Mouse (Mus musculus) limb, embryonic 14.5 days (tissue): ENCODE results near the gene Mier1. TPM values are rescaled to one million over a fixed set of nuclear protein-coding genes. Genes with fewer than 3 reads are reported as not detected.
A peak's percentile ranks its signal among the peaks of the same experiment; 100 is the strongest.
"Not testable (repeated sequence)": the region's sequence is repeated elsewhere in the genome, so short reads cannot be mapped to it uniquely, and the experiment has no call there.

Experiments
- ATAC-seq: fragments of 200-750 bp; cut with Nextera tagmentation; 2 replicates; pipeline ENCODE4 v1.8.0; 2017; ENCODE audit warnings: low read depth, moderate number of reproducible peaks, moderate TSS enrichment; ENCODE audit not compliant: low FRiP score
- DNase-seq: peaks from one replicate; pipeline ENCODE4 v3.0.0-alpha.2; 2015; ENCODE audit warnings: low spot score
- H3K27ac ChIP-seq: fragments of 300-500 bp; sonication (generic); replicated peaks from 2 replicates; pipeline ENCODE4 v1.5.1; 2014; ENCODE audit warnings: low read depth, mild to moderate bottlenecking, low read length, moderate library complexity, mixed read lengths
- H3K27me3 ChIP-seq: fragments of 300-500 bp; sonication (generic); 2 replicates; pipeline ENCODE4 v1.6.1; 2014; ENCODE audit warnings: low read length, mixed read lengths; ENCODE audit not compliant: control insufficient read depth, insufficient read depth
- H3K36me3 ChIP-seq: fragments of 300-500 bp; sonication (generic); 2 replicates; pipeline ENCODE4 v1.6.1; 2014; ENCODE audit warnings: mild to moderate bottlenecking, low read length, moderate library complexity, mixed read lengths; ENCODE audit not compliant: control insufficient read depth, insufficient read depth
- H3K4me1 ChIP-seq: fragments of 300-500 bp; sonication (generic); 2 replicates; pipeline ENCODE4 v1.6.1; 2014; ENCODE audit warnings: antibody characterized with exemption, low read length, mixed read lengths; ENCODE audit not compliant: control insufficient read depth, insufficient read depth
- H3K4me2 ChIP-seq: fragments of 300-500 bp; sonication (generic); replicated peaks from 2 replicates; pipeline ENCODE4 v1.6.1; 2014; ENCODE audit warnings: low read depth, mild to moderate bottlenecking, low read length, moderate library complexity; ENCODE audit not compliant: severe bottlenecking
- H3K4me3 ChIP-seq: fragments of 300-500 bp; sonication (generic); replicated peaks from 2 replicates; pipeline ENCODE4 v1.5.1; 2014; ENCODE audit warnings: low read length
- H3K9ac ChIP-seq: fragments of 300-500 bp; sonication (generic); 2 replicates; pipeline ENCODE4 v1.6.1; 2014; ENCODE audit warnings: mild to moderate bottlenecking, low read depth, low read length, moderate library complexity; ENCODE audit not compliant: severe bottlenecking
- H3K9me3 ChIP-seq: fragments of 300-500 bp; sonication (generic); 2 replicates; pipeline ENCODE4 v1.6.1; 2016; ENCODE audit warnings: low read length; ENCODE audit not compliant: control insufficient read depth
- POLR2A ChIP-seq: fragments of 200-500 bp; IDR thresholded peaks from 2 replicates; pipeline ENCODE4 v1.8.0; 2012; ENCODE audit warnings: inconsistent platforms, mild to moderate bottlenecking, moderate library complexity, borderline replicate concordance; ENCODE audit not compliant: insufficient read depth, insufficient read length; ENCODE audit errors: extremely low read depth
- WGBS: fragments of 180-500 bp; shearing (Covaris S2); extraction: QIAGEN DNeasy Blood & Tissue Kit; methylation state at CpG from one replicate; pipeline ENCODE4 v1.1.7; 2014; 5-methylcytosine and 5-hydroxymethylcytosine counted together
- polyA plus RNA-seq, 2 experiments: library from polyadenylated mRNA; depleted of rRNA in 1 of 2; stranded (reverse) in 1 of 2; unstranded in 1 of 2; fragments of >200 nt; fragmentation: Nextera tagmentation in 1 of 2; extraction: Ambion mirVana in 1 of 2; gene quantifications; 2 replicates each; pipeline versions ENCODE4 v1.2.1 to v1.2.3; 2012 to 2014

Gene Mier1
- polyA plus RNA-seq, 2 experiments, result 32.9 to 41.2 TPM

DNA sequence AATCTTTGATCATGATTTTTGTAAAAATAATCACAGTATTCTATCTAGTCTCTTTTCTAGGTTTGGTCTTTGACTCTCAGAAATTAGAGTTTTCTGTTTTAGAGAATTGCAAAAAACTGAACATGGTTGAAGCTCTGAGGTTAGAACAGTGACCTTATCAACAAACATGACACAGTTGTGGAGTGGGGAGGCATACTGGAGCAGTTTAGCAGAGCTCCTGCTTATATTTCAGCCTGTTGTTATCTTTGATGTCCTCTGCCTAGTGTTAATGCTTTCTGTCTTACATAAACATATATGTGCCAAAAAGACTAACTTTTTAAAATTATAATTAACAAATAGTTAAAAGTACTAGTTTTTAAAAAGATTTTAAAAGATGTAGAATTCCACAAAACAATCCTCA, 9.4 kb downstream of the Mier1 start:
- Histone ChIP-seq H3K4me3 (no peak overlapping the region), H3K9ac (no peak overlapping the region), H3K36me3 (no peaks in the 10 kb centered on the region), H3K27ac (no peak overlapping the region), H3K4me1 (peaks cover 16% of the 10 kb centered on the region), H3K9me3 (no peaks in the 10 kb centered on the region), H3K27me3 (no peaks in the 10 kb centered on the region), H3K4me2 (no peak overlapping the region)
- no peak for TF ChIP-seq POLR2A
- DNase-seq (no peak), ATAC-seq (no peak)

DNA sequence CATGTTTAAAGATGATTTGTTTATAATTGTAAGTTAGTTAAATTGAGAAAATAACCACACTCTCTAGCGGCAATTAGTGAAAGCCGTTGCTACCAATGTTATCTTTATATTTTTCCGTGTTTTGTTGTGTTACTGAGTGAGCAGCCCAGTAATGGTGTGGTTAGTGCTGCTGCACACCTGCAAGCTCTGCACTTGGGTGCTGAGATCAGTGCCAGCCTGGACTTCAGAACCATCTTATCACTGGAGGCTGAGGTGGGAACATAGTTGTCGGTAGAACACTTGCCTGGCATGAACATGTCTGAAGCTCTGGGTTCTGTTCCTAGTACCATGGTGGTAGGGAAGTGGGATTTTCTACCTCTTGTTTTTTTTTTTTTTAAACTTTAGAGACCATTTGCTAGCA, 12.3 kb downstream of the Mier1 start:
- DNase-seq (no peak), ATAC-seq (no peak)
- 81% methylated on average over 4 of the region's 4 CpGs for WGBS
- Histone ChIP-seq H3K4me1 (peaks cover 2% of the 10 kb centered on the region), H3K9ac (no peak overlapping the region), H3K9me3 (no peaks in the 10 kb centered on the region), H3K36me3 (peaks cover 14% of the 10 kb centered on the region), H3K27ac (no peak overlapping the region), H3K27me3 (no peaks in the 10 kb centered on the region), H3K4me3 (no peak overlapping the region), H3K4me2 (no peak overlapping the region)
- no peak for TF ChIP-seq POLR2A

DNA sequence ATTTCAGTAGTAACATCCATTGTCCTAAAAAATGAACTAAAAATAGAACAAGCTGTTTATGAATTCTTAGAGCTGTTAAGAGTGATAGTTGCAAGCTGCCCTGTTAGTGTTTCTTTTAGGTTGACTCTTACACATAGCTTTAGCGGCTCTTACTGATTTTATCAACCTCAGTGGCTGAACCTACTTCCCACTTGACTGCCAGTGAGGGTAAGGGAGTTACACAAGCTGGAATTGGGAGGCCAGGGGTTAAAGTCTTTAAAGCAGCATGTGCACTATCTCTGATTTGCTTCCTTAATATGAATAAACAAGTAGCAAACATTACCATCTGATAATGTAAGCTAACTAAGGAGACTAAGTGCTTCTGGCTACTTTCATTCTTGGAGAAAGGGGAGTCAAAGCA, 22.8 kb downstream of the Mier1 start:
- no peaks in the 10 kb centered on the region for H3K4me1 ChIP-seq
- H3K4me3 ChIP-seq, result no peak overlapping the region
- WGBS, result 81% methylated on average over 1 of the region's 1 CpGs
- no peaks in the 10 kb centered on the region for H3K27me3 ChIP-seq
- no peak for TF ChIP-seq POLR2A
- H3K9me3 ChIP-seq, result no peaks in the 10 kb centered on the region
- no peak overlapping the region for H3K4me2 ChIP-seq
- ATAC-seq (no peak), DNase-seq (no peak)
- peaks cover 50% of the 10 kb centered on the region for H3K36me3 ChIP-seq
- H3K9ac ChIP-seq, result no peak overlapping the region
- no peak overlapping the region for H3K27ac ChIP-seq

DNA sequence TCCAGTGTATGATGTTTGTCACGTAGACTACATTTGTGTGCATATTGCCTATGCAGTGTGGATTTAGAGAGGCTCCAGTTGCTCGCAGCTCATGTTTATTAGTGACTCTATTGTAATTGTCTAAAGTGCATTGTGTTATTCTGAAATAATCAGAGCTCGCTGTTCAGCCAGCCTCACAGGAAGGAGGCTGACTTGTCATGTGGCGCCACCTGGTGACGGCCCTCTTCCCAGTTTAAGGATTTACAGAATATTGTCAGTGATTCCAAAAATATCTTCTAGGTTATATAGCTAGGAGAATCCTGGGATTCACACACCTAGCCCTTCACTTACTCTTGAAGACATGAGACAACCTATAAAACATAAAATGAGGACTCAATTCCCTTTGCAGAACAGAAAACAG, 32.1 kb downstream of the Mier1 start:
- ATAC-seq (peak; percentile 41; the same call in 1 of the 2 replicates), DNase-seq (peak; percentile 82)
- WGBS, result 45% methylated on average over 5 of the region's 5 CpGs
- no peaks in the 10 kb centered on the region for H3K4me1 ChIP-seq
- peaks cover 74% of the 10 kb centered on the region for H3K36me3 ChIP-seq
- no peak overlapping the region for H3K9ac ChIP-seq
- no peaks in the 10 kb centered on the region for H3K9me3 ChIP-seq
- no peak overlapping the region for H3K4me3 ChIP-seq
- no peak for TF ChIP-seq POLR2A
- no peak overlapping the region for H3K4me2 ChIP-seq
- H3K27me3 ChIP-seq, result no peaks in the 10 kb centered on the region
- no peak overlapping the region for H3K27ac ChIP-seq

DNA sequence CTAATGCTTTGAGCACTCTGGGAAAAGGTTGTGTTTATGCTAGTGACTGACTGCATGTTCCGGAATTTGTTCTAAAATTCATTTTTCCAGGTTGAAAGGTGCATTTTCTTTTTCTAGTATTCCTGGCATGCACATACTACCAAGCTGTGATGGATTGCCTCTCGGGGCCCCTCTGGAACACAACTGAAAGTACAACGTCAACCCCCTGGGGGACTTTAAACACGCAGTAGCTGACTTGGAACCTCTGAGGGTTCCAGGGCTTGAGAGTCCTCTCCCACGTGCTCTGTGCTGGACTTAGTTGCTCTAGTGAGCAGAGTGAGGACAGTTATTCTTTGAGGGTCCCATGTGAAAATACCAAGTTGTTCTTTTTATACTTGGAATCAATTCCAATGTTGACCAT, 37.8 kb downstream of the Mier1 start:
- H3K9ac ChIP-seq, result no peak overlapping the region
- TF ChIP-seq POLR2A, result no peak
- no peak overlapping the region for H3K4me3 ChIP-seq
- 81% methylated on average over 5 of the region's 5 CpGs for WGBS
- H3K9me3 ChIP-seq, result no peaks in the 10 kb centered on the region
- H3K4me1 ChIP-seq, result no peaks in the 10 kb centered on the region
- H3K27me3 ChIP-seq, result no peaks in the 10 kb centered on the region
- no peak overlapping the region for H3K27ac ChIP-seq
- no peak overlapping the region for H3K4me2 ChIP-seq
- ATAC-seq (no peak), DNase-seq (no peak)
- H3K36me3 ChIP-seq, result peaks cover 79% of the 10 kb centered on the region

DNA sequence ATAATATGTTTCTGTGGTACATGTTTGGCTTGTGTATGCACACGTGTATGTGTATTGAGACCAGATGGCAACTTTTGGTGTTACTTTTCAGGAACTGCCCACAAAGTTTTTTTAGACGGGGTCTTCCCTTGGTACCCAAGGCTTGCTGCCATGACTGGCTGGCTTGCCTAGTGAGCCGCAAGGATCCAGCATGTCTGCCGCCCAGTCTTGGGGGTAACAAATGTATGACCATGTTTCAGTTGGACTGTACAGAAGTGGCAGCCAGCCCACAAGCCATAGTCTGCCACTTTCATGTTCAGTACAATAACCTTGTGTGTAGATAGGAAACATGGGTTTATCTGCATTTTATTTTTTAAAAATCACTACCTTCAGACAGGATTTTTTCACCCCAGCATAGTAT, 44.6 kb downstream of the Mier1 start:
- WGBS, result 87% methylated on average over 4 of the region's 4 CpGs
- peaks cover 73% of the 10 kb centered on the region for H3K36me3 ChIP-seq
- no peak for ATAC-seq

DNA sequence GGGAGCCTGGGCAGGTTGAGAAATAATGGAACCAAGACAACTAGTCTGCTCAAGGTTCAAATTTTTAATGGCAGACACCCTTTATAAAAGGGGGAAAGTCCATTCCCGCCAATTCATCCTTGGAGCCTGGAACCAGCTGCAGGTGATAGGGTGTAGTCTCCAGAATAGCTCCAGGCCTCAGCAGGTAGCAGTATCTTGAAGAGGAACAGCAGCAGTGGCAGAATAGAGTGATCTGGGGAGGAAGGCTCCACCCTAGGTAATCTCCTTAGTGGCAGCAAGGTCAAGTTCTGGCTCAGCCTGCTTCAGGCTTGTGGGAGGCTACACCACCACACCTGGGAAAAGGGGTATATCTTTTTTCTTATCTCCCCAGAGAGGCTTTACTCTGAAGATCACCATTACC, 52.0 kb downstream of the Mier1 start:
- not testable (repeated sequence) for H3K9ac ChIP-seq, H3K4me3 ChIP-seq, H3K27ac ChIP-seq, ATAC-seq, H3K9me3 ChIP-seq, H3K27me3 ChIP-seq, H3K4me1 ChIP-seq, H3K4me2 ChIP-seq, DNase-seq
- peaks cover 35% of the 10 kb centered on the region for H3K36me3 ChIP-seq
- 100% methylated on average over 1 of the region's 1 CpGs for WGBS

More for the DNA sequence above, 44.6 kb downstream of the Mier1 start:
- Histone ChIP-seq H3K4me2 (no peak overlapping the region), H3K4me1 (no peaks in the 10 kb centered on the region), H3K9ac (no peak overlapping the region), H3K4me3 (no peak overlapping the region), H3K9me3 (no peaks in the 10 kb centered on the region), H3K27me3 (no peaks in the 10 kb centered on the region), H3K27ac (no peak overlapping the region)
- no peak for DNase-seq
- TF ChIP-seq POLR2A, result no peak
